Mouse (Mus musculus): ENCODE measurements at regions not wholly inside any gene's neighbourhood (a gene's known extent, or its start where the extent isn't known, plus 50 kb on each side); places are given as distances from the start of the nearest gene placed in this dataset.
"Not testable (repeated sequence)": the region's sequence is repeated elsewhere in the genome, so short reads cannot be mapped to it uniquely, and the experiment has no call there.

DNA sequence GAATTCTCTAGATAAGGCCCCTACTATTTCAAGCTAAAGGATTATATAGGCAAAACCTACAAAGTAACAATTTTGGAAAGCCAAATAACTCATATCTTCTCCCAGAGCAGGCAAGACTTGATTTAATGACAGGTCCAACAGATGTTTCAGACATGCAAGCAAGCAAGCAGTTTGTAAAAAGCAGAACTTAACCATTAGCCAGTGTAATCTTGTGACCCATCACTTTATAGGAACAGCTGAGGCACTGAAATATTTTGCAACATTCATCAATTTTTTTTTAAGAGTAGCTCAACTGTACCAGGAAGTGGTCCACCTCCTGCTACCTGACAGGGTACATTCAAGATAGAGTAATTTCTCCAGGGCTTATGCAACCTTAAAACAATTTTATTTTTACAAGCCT, 147.7 kb downstream of the Gm10715 start:
- H3K27ac ChIP-seq (ENCODE audit: insufficient read depth, low read depth): no peak overlapping the region
- no peak overlapping the region for H3K4me3 ChIP-seq (replicated peaks in 1 of 3; ENCODE audit: low read depth in 2 of 3, low read length in 2 of 3, poor library complexity in 1 of 3)
- no peaks in the 10 kb centered on the region for H3K27me3 ChIP-seq (replicated peaks)
- no peak for DNase-seq (ENCODE audit: extremely low read depth)
- no peaks in the 10 kb centered on the region for H3K9me3 ChIP-seq (replicated peaks; ENCODE audit: low read length)
- H3K4me2 ChIP-seq (ENCODE audit: insufficient read depth, low read depth, poor library complexity, severe bottlenecking): no peak overlapping the region
- TF ChIP-seq NELFE (IDR thresholded peaks at IDR 0.05; ENCODE audit: low read depth, low read length): no peak
- TF ChIP-seq TCF12 (IDR thresholded peaks at IDR 0.05; ENCODE audit: low read depth, low read length): no peak
- no peak for TF ChIP-seq ZNF384 (IDR thresholded peaks at IDR 0.05; ENCODE audit: low read depth, low read length)
- TF ChIP-seq MYC (IDR thresholded peaks at IDR 0.05; ENCODE audit: low read depth, low read length): no peak
- no peak for TF ChIP-seq MAZ (IDR thresholded peaks at IDR 0.05; ENCODE audit: low read depth, low read length)
- TF ChIP-seq JUND (conservative IDR thresholded peaks at IDR 0.05; ENCODE audit: low read depth, low read length): no peak
- TF ChIP-seq IRF4 (IDR thresholded peaks at IDR 0.05; ENCODE audit: low read depth, low read length): no peak
- in situ Hi-C loops (cut with MboI; ENCODE audit: low pct_ligation_motif_present, low pct_unique_long_range_greater_than_20kb, low sequenced_read_pairs) (no loop called here), dilution Hi-C loops (cut with MboI; ENCODE audit: extremely low pct_ligation_motif_present, extremely low pct_unique_long_range_greater_than_20kb, low sequenced_read_pairs) (no loop called here)
- no peaks in the 10 kb centered on the region for H3K36me3 ChIP-seq (replicated peaks in 1 of 2; ENCODE audit: control insufficient read depth in 1 of 2, insufficient read depth in 1 of 2, low read length in 1 of 2)
- H3K79me2 ChIP-seq (replicated peaks; ENCODE audit: control insufficient read depth, extremely low read depth, insufficient read depth, poor library complexity, severe bottlenecking): no peaks in the 10 kb centered on the region
- H3K4me1 ChIP-seq (ENCODE audit: control insufficient read depth in 1 of 2, insufficient read depth in 2 of 2): no peaks in the 10 kb centered on the region
- H3K9ac ChIP-seq (ENCODE audit: insufficient read depth, low read depth): no peak overlapping the region

GRCm38 (mm10) chr9:3199151-3200018, 135.6 kb upstream of the Alkbh8 start:
- DNase-seq (ENCODE audit: extremely low read depth): no peak
- Histone ChIP-seq H3K27ac (ENCODE audit: insufficient read depth, low read depth) (no peak overlapping the region), H3K4me1 (ENCODE audit: control insufficient read depth in 1 of 2, insufficient read depth in 2 of 2) (no peaks in the 10 kb centered on the region), H3K4me3 (replicated peaks in 1 of 3; ENCODE audit: low read depth in 2 of 3, low read length in 2 of 3, poor library complexity in 1 of 3) (no peak overlapping the region), H3K27me3 (replicated peaks) (no peaks in the 10 kb centered on the region), H3K9me3 (replicated peaks; ENCODE audit: low read length) (no peaks in the 10 kb centered on the region), H3K9ac (ENCODE audit: insufficient read depth, low read depth) (no peak overlapping the region), H3K36me3 (replicated peaks in 1 of 2; ENCODE audit: control insufficient read depth in 1 of 2, insufficient read depth in 1 of 2, low read length in 1 of 2) (no peaks in the 10 kb centered on the region), H3K4me2 (ENCODE audit: insufficient read depth, low read depth, poor library complexity, severe bottlenecking) (no peak overlapping the region), H3K79me2 (replicated peaks; ENCODE audit: control insufficient read depth, extremely low read depth, insufficient read depth, poor library complexity, severe bottlenecking) (no peaks in the 10 kb centered on the region)
- dilution Hi-C loops (cut with MboI; ENCODE audit: extremely low pct_ligation_motif_present, extremely low pct_unique_long_range_greater_than_20kb, low sequenced_read_pairs) (no loop called here), in situ Hi-C loops (cut with MboI; ENCODE audit: low pct_ligation_motif_present, low pct_unique_long_range_greater_than_20kb, low sequenced_read_pairs) (no loop called here)
- no peak for TF ChIP-seq ZMIZ1 (IDR thresholded peaks at IDR 0.05; ENCODE audit: low read depth, low read length)
- TF ChIP-seq ZNF384 (IDR thresholded peaks at IDR 0.05; ENCODE audit: low read depth, low read length): no peak
- no peak for TF ChIP-seq MAZ (IDR thresholded peaks at IDR 0.05; ENCODE audit: low read depth, low read length)
- no peak for TF ChIP-seq MXI1 (IDR thresholded peaks at IDR 0.05; ENCODE audit: low read depth, low read length)
- no peak for TF ChIP-seq TCF12 (IDR thresholded peaks at IDR 0.05; ENCODE audit: low read depth, low read length)
- TF ChIP-seq TBP (conservative IDR thresholded peaks at IDR 0.05; ENCODE audit: low read depth, low read length): no peak
- TF ChIP-seq ETS1 (conservative IDR thresholded peaks at IDR 0.05; ENCODE audit: low read depth, low read length): no peak
- no peak for TF ChIP-seq JUND (conservative IDR thresholded peaks at IDR 0.05; ENCODE audit: low read depth, low read length)
- TF ChIP-seq SMC3 (IDR thresholded peaks at IDR 0.05; ENCODE audit: low read depth, low read length): no peak
- TF ChIP-seq RAD21 (IDR thresholded peaks at IDR 0.05; ENCODE audit: low read depth, low read length): no peak
- no peak for TF ChIP-seq KAT2A (IDR thresholded peaks at IDR 0.05; ENCODE audit: insufficient replicate concordance, low read length)
- no peak for TF ChIP-seq JUN (IDR thresholded peaks at IDR 0.05; ENCODE audit: insufficient read depth, low read depth, low read length)
- no peak for TF ChIP-seq USF1 (IDR thresholded peaks at IDR 0.05; ENCODE audit: low read depth, low read length)
- no peak for TF ChIP-seq MEF2A (IDR thresholded peaks at IDR 0.05; ENCODE audit: borderline replicate concordance, low read depth, low read length)
- TF ChIP-seq MAFK (IDR thresholded peaks at IDR 0.05; ENCODE audit: insufficient replicate concordance, low read length): no peak
- TF ChIP-seq CHD1 (IDR thresholded peaks at IDR 0.05; ENCODE audit: low read depth, low read length): no peak

GRCm38 (mm10) chr9:3200019-3200347, 135.0 kb upstream of the Alkbh8 start:
- H3K4me1 ChIP-seq (ENCODE audit: control insufficient read depth in 1 of 2, insufficient read depth in 2 of 2); dilution Hi-C loops (cut with MboI; ENCODE audit: extremely low pct_ligation_motif_present, extremely low pct_unique_long_range_greater_than_20kb, low sequenced_read_pairs); H3K9ac ChIP-seq (ENCODE audit: insufficient read depth, low read depth); H3K4me3 ChIP-seq (replicated peaks in 1 of 3; ENCODE audit: low read depth in 2 of 3, low read length in 2 of 3, poor library complexity in 1 of 3); H3K36me3 ChIP-seq (replicated peaks in 1 of 2; ENCODE audit: control insufficient read depth in 1 of 2, insufficient read depth in 1 of 2, low read length in 1 of 2); DNase-seq (ENCODE audit: extremely low read depth); in situ Hi-C loops (cut with MboI; ENCODE audit: low pct_ligation_motif_present, low pct_unique_long_range_greater_than_20kb, low sequenced_read_pairs); H3K4me2 ChIP-seq (ENCODE audit: insufficient read depth, low read depth, poor library complexity, severe bottlenecking); H3K9me3 ChIP-seq (replicated peaks; ENCODE audit: low read length); H3K79me2 ChIP-seq (replicated peaks; ENCODE audit: control insufficient read depth, extremely low read depth, insufficient read depth, poor library complexity, severe bottlenecking); H3K27me3 ChIP-seq (replicated peaks); H3K27ac ChIP-seq (ENCODE audit: insufficient read depth, low read depth): not testable (repeated sequence)

Measured in CH12.LX (cell line).